Mouse (Mus musculus): ENCODE measurements around the gene Gm21866. TPM values are rescaled to one million over a fixed set of nuclear protein-coding genes. Genes with fewer than 3 reads are reported as not detected.
"Not testable (repeated sequence)": the region's sequence is repeated elsewhere in the genome, so short reads cannot be mapped to it uniquely, and the experiment has no call there.

Gene Gm21866
- polyA plus RNA-seq (2015; fragmentation: Nextera tagmentation; extraction: Ambion mirVana) = not detected in 2 replicates

- not testable (repeated sequence) for H3K36me3 ChIP-seq; H3K27ac ChIP-seq; H3K4me1 ChIP-seq; H3K4me3 ChIP-seq; ATAC-seq (ENCODE audit: low FRiP score, low read depth); H3K9ac ChIP-seq; H3K9me3 ChIP-seq; H3K4me2 ChIP-seq (replicated peaks); H3K27me3 ChIP-seq
- WGBS = 78% methylated on average over 2 of the region's 3 CpGs
These were observed at the start of gene Gm21866 for GRCm38 (mm10) chrY:13465479-13465878. Gm21866 (minus strand) TSS chrY:13465579.

DNA sequence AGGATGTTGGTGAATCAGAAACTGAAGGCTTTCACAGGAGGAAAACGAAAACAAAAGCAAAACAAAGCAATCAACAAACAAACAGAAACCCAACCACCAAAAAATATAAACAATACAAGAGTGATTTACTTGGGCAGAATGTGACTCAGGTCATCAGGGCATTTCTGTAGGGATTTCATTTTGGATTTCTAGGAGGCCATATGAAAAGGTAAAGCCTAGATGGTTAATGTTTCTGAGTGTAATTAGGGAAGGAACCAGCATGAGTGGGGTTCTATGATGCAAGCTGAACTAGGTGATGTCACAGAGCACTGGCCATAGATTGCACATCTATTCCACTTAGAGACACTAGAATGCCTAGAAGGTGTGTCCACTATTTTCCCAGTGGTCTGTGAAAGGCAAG is 28.3 kb upstream of the Gm21866 start, which contains the start of gene Gm20773:
TSS of gene Gm20773 (plus strand) at position 301 of the 400 bp plus-strand sequence.
- H3K9ac ChIP-seq; H3K27me3 ChIP-seq; H3K4me3 ChIP-seq; H3K36me3 ChIP-seq; H3K27ac ChIP-seq; H3K9me3 ChIP-seq; ATAC-seq (ENCODE audit: low FRiP score, low read depth); H3K4me1 ChIP-seq; H3K4me2 ChIP-seq (replicated peaks): not testable (repeated sequence)
- WGBS = no CpG with 5 or more reads among the region's 1 CpGs

Other genes with a start within 250 kb of the Gm21866 start
- not detected in 2 replicates for gene Gm21828, start 241.7 kb downstream of the Gm21866 start, polyA plus RNA-seq (2015; fragmentation: Nextera tagmentation; extraction: Ambion mirVana)
- not detected in 2 replicates for gene Gm21440, start 213.2 kb downstream of the Gm21866 start, polyA plus RNA-seq (2015; fragmentation: Nextera tagmentation; extraction: Ambion mirVana)
- gene Gm21454, start 213.1 kb downstream of the Gm21866 start, polyA plus RNA-seq (2015; fragmentation: Nextera tagmentation; extraction: Ambion mirVana) = not detected in 2 replicates
- gene Gm21725, start 116.5 kb downstream of the Gm21866 start, polyA plus RNA-seq (2015; fragmentation: Nextera tagmentation; extraction: Ambion mirVana) = not detected in 2 replicates
- gene Gm20773, start 28.4 kb upstream of the Gm21866 start, polyA plus RNA-seq (2015; fragmentation: Nextera tagmentation; extraction: Ambion mirVana) = not detected in 2 replicates

Measured in limb, embryonic 13.5 days (tissue).